Mouse (Mus musculus): ENCODE data around the gene Tmem50a.

The Tmem50a gene

DNA sequence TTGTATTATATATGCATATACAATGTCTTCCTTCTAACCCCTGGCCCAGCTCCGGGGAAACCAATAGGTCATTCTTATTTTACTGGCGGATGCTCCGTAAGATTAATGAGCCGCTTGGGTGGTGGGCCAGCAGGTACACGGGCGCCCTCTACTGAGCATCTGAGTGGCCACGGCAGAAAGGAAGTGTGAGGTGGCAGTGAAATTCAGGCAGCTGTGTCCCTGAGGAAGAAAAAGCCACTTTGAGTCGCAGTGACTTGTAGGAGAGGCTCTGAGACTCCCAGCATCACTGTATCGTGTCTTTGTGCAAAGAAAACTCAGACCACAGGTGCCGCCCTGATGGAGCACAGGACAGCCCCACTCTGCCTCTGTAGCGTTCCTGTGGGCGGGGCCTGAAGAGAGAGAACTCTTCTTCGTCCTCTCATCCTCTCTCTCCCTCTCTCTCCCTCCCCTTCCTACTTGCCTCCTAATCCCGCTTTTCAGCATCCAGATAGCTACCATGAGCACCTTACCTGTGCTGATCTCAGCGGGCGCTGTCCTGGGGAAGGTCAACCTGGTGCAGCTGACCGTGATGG lies 35.3 kb downstream of the Tmem50a start:
- peak; percentile 70 for DNase-seq (ENCODE audit: low read depth, low spot score)

DNA sequence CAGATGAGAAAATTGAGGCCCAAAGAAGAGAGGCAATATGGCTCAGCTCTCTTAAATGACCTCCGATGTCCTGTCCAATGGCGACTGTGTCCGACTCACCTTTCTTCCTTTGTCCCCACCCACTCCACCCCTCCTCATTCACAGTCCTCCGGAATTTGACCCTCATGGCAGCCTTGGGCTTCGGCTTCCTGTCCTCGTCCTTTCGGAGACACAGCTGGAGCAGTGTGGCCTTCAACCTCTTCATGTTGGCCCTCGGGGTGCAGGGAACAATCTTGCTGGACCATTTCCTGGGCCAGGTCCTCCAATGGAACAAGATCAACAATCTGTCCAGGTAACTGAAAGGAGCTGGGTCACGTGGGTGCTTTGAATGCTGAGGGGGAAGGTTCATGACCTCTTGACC lies 38.7 kb downstream of the Tmem50a start:
- no peak for DNase-seq (ENCODE audit: low read depth, low spot score)

DNA sequence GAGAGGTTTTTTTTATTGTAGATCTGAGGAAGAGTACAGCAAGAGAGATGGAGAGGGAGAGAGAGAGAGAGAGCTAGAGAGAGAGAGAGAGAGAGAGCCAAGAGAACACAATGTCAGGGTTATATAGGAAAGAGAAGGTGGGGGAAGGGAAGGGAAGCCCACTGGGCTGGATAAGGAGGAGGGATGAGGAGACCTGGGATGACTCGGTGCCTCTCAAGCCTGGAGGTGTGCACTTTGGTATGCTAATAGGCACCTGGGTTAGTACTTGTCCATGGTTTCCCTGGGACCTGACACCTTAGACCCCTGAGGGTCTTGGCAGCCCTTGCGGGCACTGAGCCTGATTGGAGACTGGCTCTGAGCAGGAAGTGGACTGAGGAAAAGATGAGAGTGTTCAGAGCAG lies 42.9 kb downstream of the Tmem50a start:
- no peak for DNase-seq (ENCODE audit: low read depth, low spot score)

DNA sequence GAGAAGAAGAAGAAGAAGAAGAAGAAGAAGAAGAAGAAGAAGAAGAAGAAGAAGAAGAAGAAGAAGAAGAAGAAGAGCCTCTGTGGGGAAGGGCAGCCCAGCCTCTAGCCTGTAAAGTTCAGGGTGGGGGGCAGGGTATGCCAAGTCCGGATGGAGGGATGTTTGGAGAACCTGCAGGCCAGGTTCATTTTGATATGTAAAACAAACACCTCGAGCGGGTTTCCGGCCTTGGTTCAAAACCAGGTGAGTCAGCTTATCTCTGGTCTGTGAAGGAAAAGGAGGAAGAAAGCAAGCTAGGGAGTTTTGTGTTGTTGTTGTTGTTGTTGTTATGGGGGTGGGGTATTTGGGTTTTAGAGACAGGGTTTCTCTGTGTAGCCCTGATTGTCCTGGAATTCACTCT lies 43.3 kb downstream of the Tmem50a start:
- DNase-seq (ENCODE audit: low read depth, low spot score) = no peak

DNA sequence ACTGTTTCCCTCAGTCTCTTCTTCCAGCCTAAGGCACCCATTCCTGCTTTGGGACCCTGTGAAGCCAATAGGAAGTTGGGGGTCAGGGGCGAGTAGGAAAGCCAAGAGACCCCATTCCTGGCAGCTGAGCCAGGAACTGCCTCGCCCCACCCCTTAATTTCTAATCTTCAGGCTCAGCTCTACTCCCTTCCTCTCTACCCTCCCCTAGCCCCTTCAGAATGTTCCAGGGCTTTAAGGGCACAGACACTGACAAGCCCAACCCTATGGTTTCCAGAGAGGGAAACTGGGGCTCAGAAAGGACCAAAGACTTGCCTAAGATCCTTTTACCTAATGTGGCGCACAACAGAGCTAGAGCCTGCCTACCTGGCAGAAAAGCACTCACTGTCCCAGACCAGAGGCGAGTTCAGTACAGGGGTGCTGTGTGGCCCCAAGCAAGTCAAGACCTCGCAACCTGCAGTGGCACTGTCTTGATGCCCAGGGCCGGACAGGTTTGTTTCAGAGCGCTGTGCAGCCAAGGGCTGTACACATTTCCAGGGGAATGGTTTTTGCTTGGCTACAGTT lies 44.9 kb downstream of the Tmem50a start:
- no peak for DNase-seq (ENCODE audit: low read depth, low spot score)

DNA sequence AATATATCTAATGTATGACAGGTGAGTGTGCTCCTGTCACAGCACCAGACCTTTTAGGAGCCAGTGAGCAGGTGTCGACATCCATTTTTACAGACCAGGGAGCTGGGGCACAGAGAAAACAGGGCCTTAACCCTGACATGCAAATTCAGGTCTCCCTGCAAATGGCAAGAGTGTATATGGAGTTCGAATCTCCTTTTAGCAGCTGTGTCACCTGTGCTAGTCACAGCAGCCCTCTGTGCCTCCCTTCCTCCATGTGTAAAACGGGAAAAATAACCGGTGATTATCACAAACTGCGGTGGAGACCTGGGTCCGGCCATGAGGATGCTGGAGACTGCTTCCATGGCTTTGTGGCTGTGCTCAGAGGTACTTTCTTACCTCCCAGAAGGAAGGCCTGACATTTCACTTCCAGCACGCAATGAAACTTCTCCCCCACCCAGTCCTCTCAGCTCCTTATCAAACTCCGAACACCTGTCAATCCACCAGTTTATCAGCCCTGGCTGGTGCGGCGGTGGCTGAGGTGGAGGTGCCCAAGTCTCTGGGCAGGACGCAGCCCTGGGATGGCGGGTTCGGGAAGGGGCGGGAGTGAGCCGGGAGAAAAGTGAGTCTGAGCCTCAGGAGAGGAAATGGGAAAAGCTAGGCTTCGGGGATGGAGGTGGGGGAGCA lies 45.6 kb downstream of the Tmem50a start:
- DNase-seq (ENCODE audit: low read depth, low spot score) = no peak

DNA sequence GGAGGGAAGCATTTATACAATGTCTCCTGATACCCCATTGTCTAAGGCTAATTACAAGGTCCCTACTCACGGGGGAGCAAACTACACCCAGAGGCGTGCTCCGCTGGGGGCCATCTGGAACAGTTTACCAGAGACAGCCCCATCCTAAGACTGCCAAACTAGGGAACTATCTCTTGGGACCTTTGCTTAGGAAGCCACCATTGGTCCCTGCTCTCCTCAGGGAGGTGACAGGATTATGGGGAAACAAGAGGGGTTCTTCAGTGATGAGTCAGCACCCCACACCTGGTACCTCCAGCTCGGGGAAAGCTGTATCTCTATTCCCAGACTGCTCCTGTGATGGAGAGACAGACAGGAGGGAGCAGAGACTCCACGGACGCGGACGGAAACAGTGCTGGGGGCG lies 46.3 kb downstream of the Tmem50a start:
- no peak for DNase-seq (ENCODE audit: low read depth, low spot score)

DNA sequence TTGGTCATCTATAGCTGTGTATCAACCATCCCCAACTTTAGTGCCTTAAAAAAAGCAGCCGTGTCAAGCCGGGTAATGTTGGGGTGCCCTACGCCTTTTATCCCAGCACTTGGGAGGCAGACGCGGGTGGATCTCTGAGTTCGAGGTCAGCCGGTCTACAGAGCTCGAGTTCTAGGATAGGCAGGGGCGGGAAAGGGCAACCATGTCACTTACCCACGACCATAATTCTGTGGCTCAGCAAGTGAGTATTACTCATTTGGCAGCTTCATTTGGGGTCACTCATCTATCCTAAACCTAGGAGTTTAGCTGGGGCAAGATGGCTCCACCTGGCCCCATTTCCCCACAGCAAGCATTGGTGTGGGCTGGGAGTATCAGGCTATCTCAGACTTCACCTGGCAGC lies 46.8 kb downstream of the Tmem50a start:
- no peak for DNase-seq (ENCODE audit: low read depth, low spot score)

DNA sequence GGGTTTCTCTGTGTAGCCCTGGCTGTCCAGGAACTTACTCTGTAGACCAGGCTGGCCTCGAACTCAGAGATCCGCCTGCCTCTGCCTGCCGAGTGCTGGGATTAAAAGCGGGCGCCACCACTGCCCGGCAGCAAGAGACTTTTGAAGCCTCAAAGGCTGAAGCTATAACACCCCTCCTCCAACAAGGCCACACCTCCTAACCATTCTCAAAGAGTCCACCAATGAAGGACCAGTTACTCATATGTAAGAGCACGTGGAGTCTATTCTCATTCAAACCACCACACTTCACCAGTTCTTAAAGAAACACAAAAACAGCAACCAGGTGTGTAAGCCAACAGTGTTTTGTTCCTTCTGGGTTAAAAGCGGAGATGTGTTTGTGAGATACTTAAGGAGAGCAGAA lies 47.2 kb downstream of the Tmem50a start:
- DNase-seq (ENCODE audit: low read depth, low spot score) = no peak

DNA sequence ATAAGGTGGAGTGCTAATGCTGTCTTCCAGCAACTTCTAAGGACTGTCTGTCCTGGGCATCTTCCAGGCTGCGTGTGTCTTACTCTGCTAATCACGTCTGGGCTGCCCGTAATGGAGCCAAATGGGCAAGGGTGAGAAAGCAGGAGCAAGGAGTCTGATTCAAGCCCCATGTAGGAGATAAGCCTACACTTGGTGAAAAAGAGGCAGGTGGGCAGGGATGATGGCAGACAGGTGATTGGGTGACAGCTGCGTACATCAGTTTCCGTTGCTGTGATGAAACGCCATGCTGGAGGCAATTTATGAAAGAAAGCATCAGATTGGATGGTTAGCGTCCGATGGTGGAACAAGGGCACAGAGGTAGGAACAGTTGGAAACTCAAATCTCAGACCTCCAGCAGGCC lies 47.6 kb downstream of the Tmem50a start:
- no peak for DNase-seq (ENCODE audit: low read depth, low spot score)

DNA sequence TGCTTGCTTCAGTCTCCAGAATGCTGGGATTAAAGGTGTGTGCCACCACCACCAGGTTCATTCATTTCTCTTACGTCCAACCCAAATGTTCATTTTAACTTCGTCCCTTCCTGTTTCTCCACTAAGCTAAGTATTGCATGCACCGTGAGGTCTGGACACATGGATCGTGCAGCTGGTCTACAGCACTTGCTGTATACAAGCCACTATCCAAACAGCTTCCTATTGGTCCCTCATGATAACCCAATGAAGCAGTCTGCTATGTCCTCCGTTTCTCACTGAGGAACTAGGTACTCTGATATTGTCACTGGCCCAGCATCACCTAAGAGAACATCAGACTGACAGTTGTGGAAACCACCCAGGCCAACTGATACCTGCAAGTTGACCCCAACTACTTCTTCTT lies 49.0 kb downstream of the Tmem50a start:
- no peak for DNase-seq (ENCODE audit: low read depth, low spot score)

DNA sequence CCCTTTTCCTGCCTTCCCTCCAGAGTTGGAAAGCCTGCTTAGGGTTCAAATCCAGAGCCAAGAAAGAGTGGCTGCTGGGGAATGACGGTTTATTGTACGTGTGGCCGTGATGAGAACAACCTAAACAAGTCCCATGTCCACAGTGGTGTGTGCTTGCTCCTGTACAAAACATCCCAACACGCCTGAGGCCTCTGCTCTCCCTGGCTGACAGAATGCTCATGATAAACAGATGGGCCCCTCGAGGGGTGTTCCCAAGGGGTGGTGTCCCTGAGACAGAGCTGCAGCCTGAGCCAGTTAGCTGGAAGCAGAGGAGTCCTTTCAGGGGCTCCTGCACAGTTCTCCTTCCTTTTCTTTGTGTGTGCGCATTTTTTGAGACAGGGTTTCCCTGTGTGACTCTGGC lies 49.5 kb downstream of the Tmem50a start:
- DNase-seq (ENCODE audit: low read depth, low spot score) = no peak

DNA sequence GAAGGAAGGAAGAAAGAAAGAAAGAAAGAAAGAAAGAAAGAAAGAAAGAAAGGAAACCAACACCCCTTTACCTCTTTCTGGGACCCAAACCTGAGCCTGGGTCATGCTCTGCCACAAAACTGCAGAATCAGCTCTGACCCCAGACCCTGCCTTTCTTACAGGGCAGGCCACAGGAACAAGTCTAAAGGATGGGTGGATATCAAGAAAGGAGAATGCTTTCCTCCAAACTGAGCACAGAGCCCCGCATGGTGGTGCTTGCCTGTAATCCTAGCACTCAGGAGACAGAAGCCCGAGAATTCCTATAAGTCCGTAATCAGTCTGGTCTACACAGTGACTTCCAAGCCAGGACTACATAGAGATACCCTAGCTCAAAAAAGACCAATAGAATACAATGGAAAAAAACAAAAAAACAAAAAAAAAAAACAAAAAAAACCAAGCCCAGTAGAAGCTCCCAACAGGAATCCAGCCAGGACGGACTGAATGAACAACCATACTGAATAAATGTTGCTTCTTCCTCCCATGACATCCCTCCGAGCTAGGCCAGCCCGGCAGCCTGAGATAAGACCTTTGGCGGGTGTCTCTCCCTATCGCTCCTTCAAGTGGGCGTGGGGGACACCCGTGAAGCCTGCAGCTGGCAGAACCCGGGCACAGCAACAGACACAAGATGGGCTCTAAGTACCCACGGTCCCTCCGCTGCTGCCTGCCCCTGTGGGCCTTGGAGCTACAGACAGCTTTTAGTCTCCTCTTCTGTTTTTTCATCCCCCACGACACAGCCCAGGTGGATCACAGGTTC lies 50.7 kb downstream of the Tmem50a start, which contains the start of gene Rhd:
Gene Rhd, plus strand, starts transcription at position 600 of the 793 bp plus-strand sequence.
- no peak for DNase-seq (ENCODE audit: low read depth, low spot score)

DNA sequence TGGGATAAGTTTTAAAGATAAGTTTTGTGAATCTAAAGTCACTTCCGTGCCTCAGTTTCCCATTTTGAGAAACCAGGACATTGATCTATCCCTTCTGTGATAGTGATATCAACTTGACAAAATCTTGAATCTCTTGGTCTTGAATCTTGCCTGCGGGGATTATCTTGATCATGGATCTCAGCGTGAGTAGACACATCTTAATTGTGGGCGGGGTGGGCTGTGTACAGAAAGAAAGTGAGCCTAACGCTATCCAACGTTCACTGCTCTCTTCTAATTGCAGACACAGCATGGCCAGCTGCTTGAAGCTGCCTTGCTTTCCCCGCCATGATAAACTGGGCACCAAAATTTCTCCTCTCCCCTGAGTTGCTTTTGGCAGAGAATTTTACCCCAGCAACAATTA lies 51.8 kb downstream of the Tmem50a start:
- DNase-seq (ENCODE audit: low read depth, low spot score) = no peak

DNA sequence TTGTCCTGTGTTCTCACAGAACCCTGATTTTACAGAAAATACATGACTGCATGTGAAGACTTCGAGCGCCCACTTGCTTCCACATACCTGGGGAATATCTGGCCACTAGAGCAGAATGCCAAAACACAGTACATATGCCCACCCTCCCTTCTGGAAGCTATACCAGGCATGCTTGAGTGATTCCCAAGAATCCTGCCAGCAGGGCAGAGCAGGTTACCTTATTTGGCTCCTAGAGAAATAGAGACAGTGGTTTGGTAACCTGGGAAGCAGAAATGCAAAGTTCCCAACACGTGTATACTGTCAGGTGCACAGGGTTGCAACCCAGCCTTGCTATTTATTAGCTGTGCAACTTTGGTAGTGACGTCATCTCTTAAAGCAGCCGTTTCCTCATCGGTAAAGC lies 52.9 kb downstream of the Tmem50a start:
- no peak for DNase-seq (ENCODE audit: low read depth, low spot score)

DNA sequence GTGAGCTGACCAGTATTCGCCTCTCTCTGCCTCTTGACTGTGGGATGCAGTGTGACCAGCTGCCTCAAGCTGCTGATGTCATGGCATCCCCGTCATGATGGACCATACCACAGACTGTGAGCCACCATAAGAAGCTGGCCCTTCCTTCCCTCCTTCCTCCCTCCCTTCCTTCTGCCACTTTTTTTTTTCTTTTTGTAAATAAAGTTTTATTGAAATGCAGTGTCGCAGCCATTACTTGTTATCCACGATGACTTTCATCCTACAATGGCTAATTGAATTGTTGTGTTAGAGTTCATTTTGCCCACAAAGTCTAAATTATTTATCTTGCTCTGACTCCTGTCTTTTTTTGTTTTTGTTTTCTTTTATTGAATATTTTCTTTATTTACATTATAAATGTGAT lies 56.3 kb downstream of the Tmem50a start:
- no peak for DNase-seq (ENCODE audit: low read depth, low spot score)

DNA sequence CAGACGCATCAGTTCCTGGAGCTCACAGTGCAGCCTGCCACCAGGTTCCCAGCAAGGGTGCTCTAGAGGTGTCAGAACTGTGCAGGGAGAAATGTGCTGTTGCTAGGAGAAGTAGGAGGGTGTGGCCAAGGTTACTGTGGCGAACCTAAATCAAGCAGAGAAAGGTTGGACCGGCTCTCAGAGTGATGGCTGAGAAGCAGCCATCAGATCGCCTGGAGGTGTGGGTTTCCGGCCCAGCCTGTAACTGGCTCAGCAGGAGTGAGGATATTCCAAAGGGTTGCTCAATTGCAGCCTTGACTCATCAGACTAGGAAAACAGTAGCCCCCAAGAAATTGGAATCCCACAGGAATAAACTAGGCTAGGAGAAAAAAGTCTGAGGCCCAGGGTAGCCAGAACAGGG lies 58.3 kb downstream of the Tmem50a start:
- no peak for DNase-seq (ENCODE audit: low read depth, low spot score)

DNA sequence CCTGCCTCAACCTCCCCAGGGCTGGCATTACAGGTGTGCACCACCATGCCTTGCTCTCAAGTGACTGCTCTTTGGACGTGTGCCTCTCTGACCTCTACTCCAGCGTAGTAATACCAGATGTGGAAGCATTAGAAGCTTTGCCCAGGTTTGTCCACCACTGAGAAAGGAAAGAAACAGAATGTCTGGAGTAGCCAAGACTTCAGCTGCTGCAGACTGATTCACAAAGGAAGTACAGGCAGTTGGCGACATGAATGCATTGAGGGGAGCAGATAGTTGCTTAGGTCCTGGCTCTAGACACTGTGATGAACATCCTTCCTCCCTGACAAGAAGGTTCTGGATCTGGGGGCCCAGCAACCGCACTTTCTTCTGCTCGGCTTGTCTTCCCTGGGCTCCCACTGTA lies 58.8 kb downstream of the Tmem50a start:
- DNase-seq (ENCODE audit: low read depth, low spot score) = no peak

DNA sequence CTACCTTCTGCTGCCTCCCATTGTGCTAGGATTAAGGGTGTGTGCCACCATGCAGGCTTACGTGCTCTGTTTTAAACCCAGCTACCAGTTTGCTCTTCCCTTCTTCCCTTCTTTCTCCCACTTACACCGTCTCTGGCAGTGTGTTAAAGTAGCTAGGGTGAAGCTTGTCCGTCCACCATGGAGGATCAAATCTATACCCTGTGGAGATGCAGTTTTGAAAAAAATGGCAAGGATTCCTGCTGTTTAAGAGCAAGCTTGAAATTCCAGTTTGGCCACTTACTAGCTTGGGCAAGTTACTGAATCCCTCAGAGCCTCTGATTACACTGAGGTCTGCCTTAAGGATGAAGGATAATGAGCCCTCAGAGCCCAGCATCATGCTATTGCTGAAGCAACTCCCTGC lies 59.5 kb downstream of the Tmem50a start:
- no peak for DNase-seq (ENCODE audit: low read depth, low spot score)

DNA sequence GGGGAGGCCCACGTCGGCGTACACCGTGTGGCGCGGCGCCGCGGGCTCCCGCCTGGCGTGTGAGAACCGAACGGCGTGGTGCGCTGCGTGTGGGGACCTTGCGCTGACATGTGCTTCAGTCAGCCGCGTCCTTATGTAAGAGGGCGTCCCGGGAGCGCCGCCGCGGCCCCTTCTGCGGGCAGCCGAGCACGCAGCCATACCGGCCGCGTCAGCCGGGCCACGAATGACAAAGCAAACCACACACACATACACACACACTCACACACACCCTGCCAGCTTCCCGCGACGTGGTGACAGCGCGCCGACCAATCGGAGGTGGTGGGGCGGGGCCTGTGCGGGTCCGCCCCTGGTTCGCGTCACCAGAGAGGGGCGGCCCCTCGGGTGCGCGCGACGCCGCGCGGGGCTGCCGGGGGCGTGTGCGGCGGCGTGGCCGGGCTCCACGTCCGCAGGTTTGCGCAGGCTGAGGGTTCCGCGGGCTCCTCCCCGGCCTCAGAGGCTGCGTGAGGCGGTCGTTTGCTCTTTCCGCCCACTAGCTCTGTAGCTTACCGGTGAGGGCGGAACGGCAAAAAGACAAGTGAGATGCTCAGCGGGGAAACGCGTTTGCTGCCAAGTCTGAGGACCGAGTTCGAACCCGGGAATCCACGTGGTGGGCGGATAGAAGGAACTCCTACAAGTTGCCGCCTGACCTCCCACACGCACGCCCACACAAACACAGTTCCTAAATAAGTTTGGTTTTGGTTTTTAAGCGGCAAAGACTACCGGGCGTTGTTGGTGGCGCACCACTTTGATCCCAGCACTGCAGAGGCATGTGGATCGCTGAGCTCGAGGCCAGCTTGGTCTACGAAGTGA lies 61.0 kb downstream of the Tmem50a start:
- peak; percentile 97 for DNase-seq (ENCODE audit: low read depth, low spot score)

DNA sequence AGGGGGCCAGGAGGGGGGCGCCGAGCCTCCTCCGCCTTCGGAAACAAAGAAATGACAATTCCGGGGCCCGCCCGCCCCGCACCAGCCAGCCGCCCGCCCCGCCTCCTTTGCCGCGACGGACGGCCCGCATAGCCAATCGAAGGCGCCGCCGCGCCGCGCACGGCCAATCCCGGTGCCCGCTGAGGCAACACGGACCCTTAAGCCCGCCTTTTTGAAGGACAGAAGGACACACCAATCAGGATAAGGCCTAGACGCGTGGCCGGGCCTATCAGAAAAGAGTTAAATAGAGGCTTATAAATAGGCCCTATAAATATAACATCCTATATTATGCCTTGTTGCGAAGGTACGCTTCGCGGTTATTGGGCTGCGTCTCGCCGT lies 61.6 kb downstream of the Tmem50a start, which contains the start of gene Maco1:
Gene Maco1, minus strand, starts transcription at position 87 of the 378 bp plus-strand sequence.
- DNase-seq (ENCODE audit: low read depth, low spot score) = peak; percentile 98
